Mouse (Mus musculus): ENCODE results near the gene Galns. TPM values are rescaled to one million over a fixed set of nuclear protein-coding genes. Genes with fewer than 3 reads are reported as not detected.
A peak's percentile ranks its signal among the peaks of the same experiment; 100 is the strongest.

Gene Galns
- polyA plus RNA-seq, 1 experiment, result 20.4 TPM

- Histone ChIP-seq H3K4me3 (ENCODE audit: low read depth, low read length) (no peak overlapping the region), H3K27ac (ENCODE audit: insufficient read depth, low read depth, low read length) (peak overlapping the region; percentile 46; the same call in 1 of the 2 replicates), H3K27me3 (ENCODE audit: control insufficient read depth, insufficient read depth, low read length) (no peaks in the 10 kb centered on the region), H3K4me1 (ENCODE audit: control insufficient read depth, insufficient read depth, insufficient read length, low read length) (peaks cover 10% of the 10 kb centered on the region), H3K36me3 (ENCODE audit: control insufficient read depth, insufficient read depth, low read length) (no peaks in the 10 kb centered on the region)
- TF ChIP-seq POLR2A (IDR thresholded peaks at IDR 0.05; ENCODE audit: low read depth, low read length) (no peak), CTCF (IDR thresholded peaks at IDR 0.05; ENCODE audit: extremely low read depth, insufficient read length, insufficient replicate concordance, low read depth, low read length) (no peak)
- 73% methylated on average over 13 of the region's 13 CpGs for WGBS
Observed at GRCm38 (mm10) chr8:122548331-122548730, 62.9 kb downstream of the Galns start.

- H3K27me3 ChIP-seq (ENCODE audit: control insufficient read depth, insufficient read depth, low read length), result no peaks in the 10 kb centered on the region
- no peak overlapping the region for H3K4me3 ChIP-seq (ENCODE audit: low read depth, low read length)
- TF ChIP-seq POLR2A (IDR thresholded peaks at IDR 0.05; ENCODE audit: low read depth, low read length) (no peak), CTCF (IDR thresholded peaks at IDR 0.05; ENCODE audit: extremely low read depth, insufficient read length, insufficient replicate concordance, low read depth, low read length) (no peak)
- peak overlapping the region; percentile 46; the same call in 1 of the 2 replicates for H3K27ac ChIP-seq (ENCODE audit: insufficient read depth, low read depth, low read length)
- 50% methylated on average over 5 of the region's 5 CpGs for WGBS
- peaks cover 10% of the 10 kb centered on the region for H3K4me1 ChIP-seq (ENCODE audit: control insufficient read depth, insufficient read depth, insufficient read length, low read length)
- no peaks in the 10 kb centered on the region for H3K36me3 ChIP-seq (ENCODE audit: control insufficient read depth, insufficient read depth, low read length)
Observed at GRCm38 (mm10) chr8:122547815-122548214, 63.4 kb downstream of the Galns start.

DNA sequence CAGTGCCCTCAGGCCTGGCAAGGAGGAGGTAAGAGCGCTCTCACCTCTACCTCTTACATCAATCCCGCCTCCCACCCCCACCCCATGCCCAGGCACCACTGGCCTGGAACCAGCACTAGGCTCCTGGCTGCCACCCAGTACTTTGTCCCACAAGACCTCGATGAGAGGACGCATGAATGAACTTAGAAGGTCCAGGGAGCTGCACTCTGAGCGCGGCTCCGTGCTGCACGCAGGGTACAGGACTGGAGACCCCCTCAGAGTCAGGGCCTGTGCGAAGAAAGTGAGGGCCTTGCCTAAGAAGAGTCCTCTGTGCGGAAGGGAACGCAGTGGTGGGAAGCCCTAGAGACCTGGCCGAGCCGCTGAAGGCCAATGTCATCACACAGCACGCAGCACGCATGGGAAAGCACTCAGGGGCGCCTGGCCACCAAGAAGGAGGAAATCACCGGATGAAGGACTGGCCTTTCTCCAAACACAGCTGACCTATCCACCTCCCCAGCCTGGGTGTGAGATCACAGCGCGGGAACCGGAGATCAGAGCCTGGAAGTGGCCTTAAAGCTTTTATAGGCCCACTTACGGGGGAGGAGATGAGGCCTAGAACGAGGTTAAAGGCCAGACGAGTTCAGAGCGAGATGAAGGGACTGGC, 64.3 kb downstream of the Galns start:
- TF ChIP-seq POLR2A (IDR thresholded peaks at IDR 0.05; ENCODE audit: low read depth, low read length) (no peak), CTCF (IDR thresholded peaks at IDR 0.05; ENCODE audit: extremely low read depth, insufficient read length, insufficient replicate concordance, low read depth, low read length) (no peak)
- Histone ChIP-seq H3K4me3 (ENCODE audit: low read depth, low read length) (no peak overlapping the region; the same call in 1 of the 2 replicates), H3K4me1 (ENCODE audit: control insufficient read depth, insufficient read depth, insufficient read length, low read length) (peaks cover 10% of the 10 kb centered on the region), H3K27ac (ENCODE audit: insufficient read depth, low read depth, low read length) (peak overlapping the region; percentile 40; the same call in 1 of the 2 replicates), H3K27me3 (ENCODE audit: control insufficient read depth, insufficient read depth, low read length) (no peaks in the 10 kb centered on the region), H3K36me3 (ENCODE audit: control insufficient read depth, insufficient read depth, low read length) (no peaks in the 10 kb centered on the region)
- WGBS, result 77% methylated on average over 24 of the region's 24 CpGs

DNA sequence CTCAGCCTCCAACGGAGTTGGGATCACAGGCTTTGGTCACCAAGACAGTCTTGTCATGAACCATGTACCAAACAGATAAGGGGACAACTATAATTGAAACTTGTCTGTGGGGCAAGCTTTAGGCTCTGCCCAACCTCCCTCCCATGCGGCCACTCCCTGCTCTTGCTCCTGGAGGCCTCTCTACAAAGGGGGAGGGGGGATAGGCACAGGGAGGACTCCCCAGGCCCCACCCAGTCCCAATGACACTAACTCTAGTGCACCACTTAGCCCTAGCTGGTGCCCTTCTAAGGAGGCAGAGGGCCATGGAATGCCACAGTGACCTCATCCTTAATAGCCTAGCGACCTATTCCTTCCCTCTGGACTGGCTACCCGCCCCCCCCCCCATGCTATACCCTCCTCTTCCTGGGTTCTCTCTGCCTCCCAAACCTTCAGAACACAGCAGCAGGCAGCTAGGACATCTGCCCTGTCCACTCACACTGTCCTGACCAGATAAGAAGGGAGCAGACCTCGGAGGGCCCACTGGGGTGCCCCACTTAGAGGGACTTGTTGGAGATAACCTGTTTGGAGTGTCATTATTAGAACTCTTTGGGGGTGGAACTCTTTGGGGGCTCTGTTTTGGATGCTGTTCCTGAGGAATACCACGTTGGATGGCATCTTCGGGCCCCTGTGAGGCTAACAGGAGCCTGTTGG, 65.1 kb downstream of the Galns start:
- TF ChIP-seq CTCF (IDR thresholded peaks at IDR 0.05; ENCODE audit: extremely low read depth, insufficient read length, insufficient replicate concordance, low read depth, low read length) (no peak), POLR2A (IDR thresholded peaks at IDR 0.05; ENCODE audit: low read depth, low read length) (no peak)

DNA sequence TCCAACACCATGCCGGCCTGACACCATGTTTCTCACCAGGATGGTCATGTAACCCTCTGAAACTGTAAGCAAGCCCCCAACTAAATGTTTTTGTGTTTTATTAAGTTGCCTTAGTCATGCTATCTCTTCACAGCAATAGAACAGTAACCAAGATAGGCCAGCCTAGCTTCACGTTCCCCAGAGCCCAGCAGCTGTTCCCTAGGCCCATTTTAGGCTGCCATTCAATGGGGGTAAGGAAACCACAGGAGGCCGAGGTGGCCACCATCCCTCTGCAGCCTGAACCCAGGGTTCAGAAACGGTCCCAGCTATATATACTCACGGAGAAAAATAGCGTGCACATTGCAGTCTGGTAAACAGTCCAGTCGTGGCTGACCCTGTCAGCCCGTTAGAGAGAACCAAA, 67.1 kb downstream of the Galns start:
- Histone ChIP-seq H3K27me3 (ENCODE audit: control insufficient read depth, insufficient read depth, low read length) (no peaks in the 10 kb centered on the region), H3K4me1 (ENCODE audit: control insufficient read depth, insufficient read depth, insufficient read length, low read length) (peaks cover 10% of the 10 kb centered on the region), H3K4me3 (ENCODE audit: low read depth, low read length) (no peak overlapping the region), H3K36me3 (ENCODE audit: control insufficient read depth, insufficient read depth, low read length) (no peaks in the 10 kb centered on the region), H3K27ac (ENCODE audit: insufficient read depth, low read depth, low read length) (no peak overlapping the region)
- TF ChIP-seq CTCF (IDR thresholded peaks at IDR 0.05; ENCODE audit: extremely low read depth, insufficient read length, insufficient replicate concordance, low read depth, low read length) (no peak), POLR2A (IDR thresholded peaks at IDR 0.05; ENCODE audit: low read depth, low read length) (no peak)
- WGBS, result 91% methylated on average over 8 of the region's 8 CpGs

More for the DNA sequence above, 65.1 kb downstream of the Galns start:
- WGBS, result 72% methylated on average over 7 of the region's 7 CpGs
- Histone ChIP-seq H3K4me1 (ENCODE audit: control insufficient read depth, insufficient read depth, insufficient read length, low read length) (peaks cover 10% of the 10 kb centered on the region), H3K36me3 (ENCODE audit: control insufficient read depth, insufficient read depth, low read length) (no peaks in the 10 kb centered on the region), H3K4me3 (ENCODE audit: low read depth, low read length) (no peak overlapping the region), H3K27me3 (ENCODE audit: control insufficient read depth, insufficient read depth, low read length) (no peaks in the 10 kb centered on the region), H3K27ac (ENCODE audit: insufficient read depth, low read depth, low read length) (no peak overlapping the region)

DNA sequence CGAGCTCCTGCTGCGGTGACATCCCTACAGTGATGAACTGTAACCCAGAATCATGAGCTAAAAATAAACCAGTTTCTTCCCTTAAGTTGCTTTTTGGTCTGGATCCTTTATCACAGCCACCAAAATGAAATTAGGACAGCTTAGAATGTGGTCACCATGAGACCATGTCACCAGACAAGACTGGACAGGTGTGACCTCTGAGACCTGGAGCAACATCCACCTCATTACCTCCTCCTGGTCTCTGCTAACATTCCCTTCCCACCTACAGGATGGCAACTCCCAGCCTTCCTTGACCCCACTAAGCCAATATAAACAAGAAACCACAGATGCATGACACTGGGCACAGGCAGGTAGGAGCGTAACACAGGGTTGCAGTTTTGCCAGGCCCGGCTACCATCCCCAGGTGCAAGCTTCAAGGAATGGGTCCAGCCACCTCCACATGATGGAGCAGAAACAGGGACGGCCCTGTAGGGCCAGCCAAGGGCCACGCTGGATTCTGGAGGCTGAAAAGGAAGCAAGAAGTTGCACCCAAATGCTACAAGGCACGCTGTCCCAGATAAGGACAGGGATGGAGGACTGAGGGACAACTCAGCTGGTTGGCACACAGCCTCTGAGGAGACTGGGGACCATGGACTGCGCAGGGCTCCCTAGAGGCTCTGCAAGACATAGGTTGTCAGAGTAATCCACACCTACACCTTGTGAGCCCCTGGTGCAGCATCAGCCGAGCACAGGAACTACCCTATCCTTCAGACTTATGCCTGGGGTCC, 72.8 kb downstream of the Galns start:
- no peak overlapping the region for H3K4me3 ChIP-seq (ENCODE audit: low read depth, low read length)
- H3K4me1 ChIP-seq (ENCODE audit: control insufficient read depth, insufficient read depth, insufficient read length, low read length), result peaks cover 3% of the 10 kb centered on the region; the same call in 1 of the 2 replicates
- 87% methylated on average over 9 of the region's 9 CpGs for WGBS
- no peaks in the 10 kb centered on the region for H3K27me3 ChIP-seq (ENCODE audit: control insufficient read depth, insufficient read depth, low read length)
- no peak overlapping the region for H3K27ac ChIP-seq (ENCODE audit: insufficient read depth, low read depth, low read length)
- TF ChIP-seq POLR2A (IDR thresholded peaks at IDR 0.05; ENCODE audit: low read depth, low read length) (no peak), CTCF (IDR thresholded peaks at IDR 0.05; ENCODE audit: extremely low read depth, insufficient read length, insufficient replicate concordance, low read depth, low read length) (no peak)
- no peaks in the 10 kb centered on the region for H3K36me3 ChIP-seq (ENCODE audit: control insufficient read depth, insufficient read depth, low read length)

DNA sequence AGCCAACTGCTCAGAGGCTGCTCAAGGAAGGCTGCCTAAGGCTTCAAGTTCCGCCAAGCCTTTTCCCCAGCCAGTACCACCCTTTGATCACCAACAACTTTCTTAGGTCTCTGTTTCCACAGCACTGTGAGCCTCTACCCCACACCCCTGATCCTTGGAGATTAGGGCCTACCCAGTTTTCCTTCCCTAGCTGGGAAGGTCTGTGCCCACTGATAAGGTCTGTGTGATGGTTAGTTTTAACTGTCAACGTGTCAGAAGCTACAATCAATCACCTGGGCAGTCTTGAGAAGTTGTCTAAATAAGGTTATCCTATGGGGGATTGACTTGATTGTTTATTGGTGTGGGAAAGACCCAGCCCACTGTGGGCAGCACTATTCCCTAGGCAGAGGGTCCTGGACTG, 73.5 kb downstream of the Galns start:
- Histone ChIP-seq H3K36me3 (ENCODE audit: control insufficient read depth, insufficient read depth, low read length) (no peaks in the 10 kb centered on the region), H3K4me1 (ENCODE audit: control insufficient read depth, insufficient read depth, insufficient read length, low read length) (peaks cover 3% of the 10 kb centered on the region; the same call in 1 of the 2 replicates), H3K4me3 (ENCODE audit: low read depth, low read length) (no peak overlapping the region), H3K27me3 (ENCODE audit: control insufficient read depth, insufficient read depth, low read length) (no peaks in the 10 kb centered on the region), H3K27ac (ENCODE audit: insufficient read depth, low read depth, low read length) (no peak overlapping the region)
- TF ChIP-seq POLR2A (IDR thresholded peaks at IDR 0.05; ENCODE audit: low read depth, low read length), result no peak
- no peak for TF ChIP-seq CTCF (IDR thresholded peaks at IDR 0.05; ENCODE audit: extremely low read depth, insufficient read length, insufficient replicate concordance, low read depth, low read length)
- 66% methylated on average over 2 of the region's 2 CpGs for WGBS
